Mouse (Mus musculus) frontal cortex, adult 2 months (tissue): ENCODE measurements around the gene Zfp85. TPM values are rescaled to one million over a fixed set of nuclear protein-coding genes. Genes with fewer than 3 reads are reported as not detected.

Experiments
- polyA plus RNA-seq: library from polyadenylated mRNA; depleted of rRNA; stranded (reverse); fragments of >200 nt; gene quantifications from 2 replicates; pipeline ENCODE4 v1.2.3, GENCODE M21; 2012; rRNA removed

The Zfp85 gene
- polyA plus RNA-seq, 1 experiment = 3.9 TPM

Other genes starting within 250 kb of the Zfp85 start
- 0.06 TPM in 1 of 2 replicates, not detected in the other for gene Gm26965, start 229.1 kb downstream of the Zfp85 start, polyA plus RNA-seq
- 25.7 and 33.8 TPM in 2 replicates for gene Zfp87, start 229.1 kb downstream of the Zfp85 start, polyA plus RNA-seq
- 4.6 and 5.3 TPM in 2 replicates for gene Zfp748, start 201.4 kb downstream of the Zfp85 start, polyA plus RNA-seq
- 3.0 and 4.1 TPM in 2 replicates for gene Zfp729b, start 145.5 kb downstream of the Zfp85 start, polyA plus RNA-seq
- gene Gm49345, start 117.5 kb downstream of the Zfp85 start, polyA plus RNA-seq = not detected in 2 replicates
- 3.1 and 4.1 TPM in 2 replicates for gene Zfp729a, start 117.4 kb downstream of the Zfp85 start, polyA plus RNA-seq
- 12.4 and 14.3 TPM in 2 replicates for gene Zfp738, start 68.2 kb downstream of the Zfp85 start, polyA plus RNA-seq
- gene Zfp65, start 26.1 kb downstream of the Zfp85 start, polyA plus RNA-seq = 4.5 and 5.0 TPM in 2 replicates
- 2.4 and 3.9 TPM in 2 replicates for gene Zfp493, start 24.5 kb upstream of the Zfp85 start, polyA plus RNA-seq
- 5.4 and 5.6 TPM in 2 replicates for gene Zfp273, start 58.5 kb upstream of the Zfp85 start, polyA plus RNA-seq
- 16.6 and 17.4 TPM in 2 replicates for gene Gm10037, start 75.9 kb upstream of the Zfp85 start, polyA plus RNA-seq
- 0.36 TPM in 1 of 2 replicates, not detected in the other for gene BC048507, start 108.1 kb upstream of the Zfp85 start, polyA plus RNA-seq